Mouse (Mus musculus) cerebellum, adult 2 months (tissue): ENCODE results near the gene H2-M10.2. TPM values are rescaled to one million over a fixed set of nuclear protein-coding genes. Genes with fewer than 3 reads are reported as not detected.
"Not testable (repeated sequence)": the region's sequence is repeated elsewhere in the genome, so short reads cannot be mapped to it uniquely, and the experiment has no call there.

Experiments used
- DNase-seq, 2 experiments: peaks; one replicate each; pipeline ENCODE4 v3.0.0; 2021
- H3K27ac ChIP-seq: fragments of 200-500 bp; 2 replicates; pipeline ENCODE4 v1.5.1; 2012; ENCODE audit warnings: low read length, control low read depth, inconsistent platforms; ENCODE audit not compliant: insufficient read depth
- H3K27me3 ChIP-seq: fragments of 200-500 bp; 2 replicates; pipeline ENCODE4 v1.6.1; 2012; ENCODE audit warnings: inconsistent platforms, mild to moderate bottlenecking, low read length, moderate library complexity; ENCODE audit not compliant: control insufficient read depth, insufficient read depth
- H3K4me1 ChIP-seq: fragments of 200-500 bp; 2 replicates; pipeline ENCODE4 v1.6.1; 2011; ENCODE audit warnings: low read length; ENCODE audit not compliant: control insufficient read depth, insufficient read depth
- H3K4me3 ChIP-seq: fragments of 200-500 bp; replicated peaks from 2 replicates; pipeline ENCODE3; 2011; ENCODE audit warnings: mild to moderate bottlenecking, low read depth, low read length, control low read depth; ENCODE audit not compliant: insufficient read depth
- CTCF ChIP-seq: fragments of 200-500 bp; IDR thresholded peaks from 2 replicates; pipeline ENCODE4 v1.5.1; 2011; ENCODE audit warnings: low read depth, mild to moderate bottlenecking, control low read depth, low read length, moderate library complexity, borderline replicate concordance; ENCODE audit not compliant: insufficient read depth
- POLR2A ChIP-seq: fragments of 200-500 bp; IDR thresholded peaks from 2 replicates; pipeline ENCODE4 v1.6.1; 2011; ENCODE audit warnings: low read length, control low read depth, borderline replicate concordance; ENCODE audit not compliant: insufficient read depth
- WGBS: fragments of 180-500 bp; shearing (Covaris S2); methylation state at CpG from one replicate; pipeline ENCODE4 v1.1.7; 2018; 5-methylcytosine and 5-hydroxymethylcytosine counted together
- polyA plus RNA-seq: library from polyadenylated mRNA; depleted of rRNA; stranded (reverse); fragments of >200 nt; gene quantifications from 2 replicates; pipeline ENCODE4 v1.2.3, GENCODE M21; 2012; rRNA removed

Gene H2-M10.2
- polyA plus RNA-seq, 1 experiment, result not detected

- WGBS, result 18% methylated on average over 5 of the region's 5 CpGs
- TF ChIP-seq POLR2A (no peak), CTCF (no peak)
- no peak overlapping the region for H3K27ac ChIP-seq
- no peaks in the 10 kb centered on the region; the same call in 1 of the 2 replicates for H3K27me3 ChIP-seq
- DNase-seq, result no peak
- no peak overlapping the region for H3K4me3 ChIP-seq
- H3K4me1 ChIP-seq, result no peaks in the 10 kb centered on the region
Observed at GRCm38 (mm10) chr17:36244031-36244430, 42.3 kb downstream of the H2-M10.2 start.

GRCm38 (mm10) chr17:36240637-36241213 lies 45.6 kb downstream of the H2-M10.2 start:
- DNase-seq, result no peak
- no peak for TF ChIP-seq POLR2A
- TF ChIP-seq CTCF, result no peak
- Histone ChIP-seq H3K27me3 (no peaks in the 10 kb centered on the region; the same call in 1 of the 2 replicates), H3K4me1 (no peaks in the 10 kb centered on the region), H3K4me3 (no peak overlapping the region), H3K27ac (no peak overlapping the region)
- WGBS, result 16% methylated on average over 5 of the region's 5 CpGs

- no peak for DNase-seq
Observed at GRCm38 (mm10) chr17:36237321-36237921, 48.9 kb downstream of the H2-M10.2 start.

GRCm38 (mm10) chr17:36235300-36235699 lies 51.0 kb downstream of the H2-M10.2 start:
- not testable (repeated sequence) for DNase-seq, H3K4me3 ChIP-seq, H3K27ac ChIP-seq, H3K27me3 ChIP-seq, H3K4me1 ChIP-seq
- 36% methylated on average over 9 of the region's 9 CpGs for WGBS

More at GRCm38 (mm10) chr17:36237321-36237921, 48.9 kb downstream of the H2-M10.2 start:
- Histone ChIP-seq H3K27ac (no peak overlapping the region), H3K4me1 (no peaks in the 10 kb centered on the region), H3K4me3 (no peak overlapping the region), H3K27me3 (no peaks in the 10 kb centered on the region; the same call in 1 of the 2 replicates)
- TF ChIP-seq CTCF (no peak), POLR2A (no peak)
- 2% methylated on average over 27 of the region's 27 CpGs for WGBS

Other genes with a start within 250 kb of the H2-M10.2 start
- gene H2-T22, start 243.7 kb downstream of the H2-M10.2 start, polyA plus RNA-seq, result 25.5 and 31.0 TPM in 2 replicates
- not detected in 2 replicates for gene Gm6034, start 243.5 kb downstream of the H2-M10.2 start, polyA plus RNA-seq
- gene Gm11127, start 228.1 kb downstream of the H2-M10.2 start, polyA plus RNA-seq, result 0.08 and 0.15 TPM in 2 replicates
- 0.10 TPM in 1 of 2 replicates, not detected in the other for gene Gm19684, start 164.8 kb downstream of the H2-M10.2 start, polyA plus RNA-seq
- gene Gm7030, start 157.1 kb downstream of the H2-M10.2 start, polyA plus RNA-seq, result not detected in 2 replicates
- gene Gm8909, start 118.0 kb downstream of the H2-M10.2 start, polyA plus RNA-seq, result not detected in 2 replicates
- not detected in 2 replicates for gene H2-T3, start 96.2 kb downstream of the H2-M10.2 start, polyA plus RNA-seq
- 71.2 and 71.8 TPM in 2 replicates for gene Rpp21, start 28.4 kb downstream of the H2-M10.2 start, polyA plus RNA-seq
- 55.6 and 57.9 TPM in 2 replicates for gene Trim39, start 14.2 kb downstream of the H2-M10.2 start, polyA plus RNA-seq
- not detected in 2 replicates for gene H2-M10.1, start 39.7 kb upstream of the H2-M10.2 start, polyA plus RNA-seq
- not detected in 2 replicates for gene H2-M10.3, start 81.9 kb upstream of the H2-M10.2 start, polyA plus RNA-seq
- gene H2-M10.4, start 175.8 kb upstream of the H2-M10.2 start, polyA plus RNA-seq, result not detected in 2 replicates